Mouse (Mus musculus) C2C12 (cell line): ENCODE results near the gene Rrp12.

Source experiments
- CTCF ChIP-seq: IDR thresholded peaks from one replicate; pipeline ENCODE4 v1.5.1; 2011; ENCODE audit not compliant: control insufficient read depth, insufficient read depth, insufficient read length
- MAX ChIP-seq: IDR thresholded peaks from one replicate; pipeline ENCODE4 v1.6.1; 2011; ENCODE audit warnings: mild to moderate bottlenecking, control low read depth
- MYOD1 ChIP-seq: IDR thresholded peaks from one replicate; pipeline ENCODE4 v1.6.1; 2011; ENCODE audit warnings: low read depth; ENCODE audit not compliant: control insufficient read depth, insufficient read length
- MYOG ChIP-seq: IDR thresholded peaks from one replicate; pipeline ENCODE4 v1.6.1; 2011; ENCODE audit not compliant: control insufficient read depth, insufficient read length; ENCODE audit errors: extremely low read depth
- USF1 ChIP-seq: IDR thresholded peaks from one replicate; pipeline ENCODE4 v1.6.1; 2011; ENCODE audit warnings: low read depth, mild to moderate bottlenecking, control low read depth, moderate library complexity

GRCm38 (mm10) chr19:41847992-41848851 is 47.8 kb downstream of the Rrp12 start, which contains the start of gene Frat2:
- no peak for TF ChIP-seq CTCF
- peak; percentile 11 for TF ChIP-seq USF1
- no peak for TF ChIP-seq MYOD1
- no peak for TF ChIP-seq MYOG
- TF ChIP-seq MAX = peak; percentile 80
